Mouse (Mus musculus) forebrain, embryonic 15.5 days (tissue): Measurements from ENCODE around the gene Necap2. TPM values are rescaled to one million over a fixed set of nuclear protein-coding genes. Genes with fewer than 3 reads are reported as not detected.
A peak's percentile ranks its signal among the peaks of the same experiment; 100 is the strongest.

Source experiments
- ATAC-seq: fragments of 200-750 bp; cut with Nextera tagmentation; replicated peaks from 2 replicates; pipeline ENCODE4 v1.8.0; 2017; ENCODE audit warnings: mild to moderate bottlenecking, moderate TSS enrichment, moderate library complexity
- H3K27ac ChIP-seq: fragments of 300-500 bp; sonication (generic); replicated peaks from 2 replicates; pipeline ENCODE4 v1.5.1; 2015; ENCODE audit warnings: mild to moderate bottlenecking, inconsistent platforms
- H3K27me3 ChIP-seq: fragments of 300-500 bp; sonication (generic); 2 replicates; pipeline ENCODE4 v1.6.1; 2015; ENCODE audit warnings: inconsistent platforms
- H3K36me3 ChIP-seq: fragments of 300-500 bp; sonication (generic); 2 replicates; pipeline ENCODE4 v1.6.1; 2015; ENCODE audit warnings: mild to moderate bottlenecking, inconsistent platforms
- H3K4me1 ChIP-seq: fragments of 300-500 bp; sonication (generic); 2 replicates; pipeline ENCODE4 v1.6.1; 2015; ENCODE audit warnings: inconsistent platforms
- H3K4me2 ChIP-seq: fragments of 300-500 bp; sonication (generic); replicated peaks from 2 replicates; pipeline ENCODE4 v1.6.1; 2015; ENCODE audit warnings: mild to moderate bottlenecking, inconsistent platforms
- H3K4me3 ChIP-seq: fragments of 300-500 bp; sonication (generic); 2 replicates; pipeline ENCODE4 v1.5.1; 2015; ENCODE audit warnings: mild to moderate bottlenecking, inconsistent platforms
- H3K9ac ChIP-seq: fragments of 300-500 bp; sonication (generic); replicated peaks from 2 replicates; pipeline ENCODE4 v1.6.1; 2015; ENCODE audit warnings: mild to moderate bottlenecking, inconsistent platforms
- H3K9me3 ChIP-seq: fragments of 300-500 bp; sonication (generic); 2 replicates; pipeline ENCODE4 v1.6.1; 2016; ENCODE audit warnings: inconsistent platforms
- WGBS: fragments of 180-500 bp; shearing (Covaris S2); methylation state at CpG from one replicate; pipeline ENCODE4 v1.1.7; 2015; ENCODE audit warnings: mixed read lengths; 5-methylcytosine and 5-hydroxymethylcytosine counted together
- polyA plus RNA-seq: library from polyadenylated mRNA; unstranded; fragments of >200 nt; fragmentation: Nextera tagmentation; extraction: Ambion mirVana; gene quantifications from 2 replicates; pipeline ENCODE4 v1.2.1, GENCODE M21; 2015

Gene Necap2
- polyA plus RNA-seq, 1 experiment from 2014 or later, result 55.8 TPM

GRCm38 (mm10) chr4:141069731-141070130 is 8.4 kb downstream of the Necap2 start:
- H3K4me3 ChIP-seq, result no peak overlapping the region
- H3K4me1 ChIP-seq, result no peaks in the 10 kb centered on the region
- WGBS, result 54% methylated on average over 4 of the region's 4 CpGs
- no peak for ATAC-seq
- H3K9ac ChIP-seq, result no peak overlapping the region
- H3K36me3 ChIP-seq, result peaks cover 75% of the 10 kb centered on the region
- H3K9me3 ChIP-seq, result no peaks in the 10 kb centered on the region
- no peak overlapping the region for H3K27ac ChIP-seq
- H3K27me3 ChIP-seq, result no peaks in the 10 kb centered on the region
- H3K4me2 ChIP-seq, result no peak overlapping the region

GRCm38 (mm10) chr4:141068655-141069054 is 9.5 kb downstream of the Necap2 start:
- Histone ChIP-seq H3K36me3 (peaks cover 75% of the 10 kb centered on the region), H3K4me3 (no peak overlapping the region), H3K9ac (no peak overlapping the region), H3K4me2 (no peak overlapping the region), H3K27ac (no peak overlapping the region), H3K27me3 (no peaks in the 10 kb centered on the region), H3K4me1 (no peaks in the 10 kb centered on the region), H3K9me3 (no peaks in the 10 kb centered on the region)
- ATAC-seq, result no peak
- 94% methylated on average over 8 of the region's 8 CpGs for WGBS

GRCm38 (mm10) chr4:141067516-141068046 is 10.6 kb downstream of the Necap2 start:
- no peak for ATAC-seq
- no peaks in the 10 kb centered on the region for H3K4me1 ChIP-seq
- H3K9me3 ChIP-seq, result no peaks in the 10 kb centered on the region
- H3K27me3 ChIP-seq, result no peaks in the 10 kb centered on the region
- H3K27ac ChIP-seq, result no peak overlapping the region; the same call in 1 of the 2 replicates
- no peak overlapping the region for H3K4me3 ChIP-seq
- H3K4me2 ChIP-seq, result no peak overlapping the region
- peaks cover 65% of the 10 kb centered on the region for H3K36me3 ChIP-seq
- H3K9ac ChIP-seq, result no peak overlapping the region
- WGBS, result 83% methylated on average over 9 of the region's 9 CpGs

- no peak for ATAC-seq
- Histone ChIP-seq H3K9ac (no peak overlapping the region), H3K4me1 (no peaks in the 10 kb centered on the region), H3K27me3 (no peaks in the 10 kb centered on the region), H3K4me3 (no peak overlapping the region), H3K27ac (no peak overlapping the region; the same call in 1 of the 2 replicates), H3K4me2 (no peak overlapping the region), H3K9me3 (no peaks in the 10 kb centered on the region), H3K36me3 (peaks cover 59% of the 10 kb centered on the region)
- 74% methylated on average over 12 of the region's 12 CpGs for WGBS
These were observed 11.2 kb downstream of the Necap2 start for GRCm38 (mm10) chr4:141066709-141067515.

GRCm38 (mm10) chr4:141065123-141065522 is 13.0 kb downstream of the Necap2 start:
- peaks cover 45% of the 10 kb centered on the region for H3K36me3 ChIP-seq
- H3K27me3 ChIP-seq, result no peaks in the 10 kb centered on the region
- no peak overlapping the region for H3K9ac ChIP-seq
- WGBS, result 3% methylated on average over 8 of the region's 8 CpGs
- H3K4me1 ChIP-seq, result peaks cover 8% of the 10 kb centered on the region
- H3K4me3 ChIP-seq, result no peak overlapping the region
- no peak overlapping the region for H3K27ac ChIP-seq
- H3K9me3 ChIP-seq, result no peaks in the 10 kb centered on the region
- H3K4me2 ChIP-seq, result no peak overlapping the region
- peak; percentile 47 for ATAC-seq

GRCm38 (mm10) chr4:141064104-141064659 is 14.0 kb downstream of the Necap2 start:
- Histone ChIP-seq H3K4me1 (peaks cover 13% of the 10 kb centered on the region), H3K36me3 (peaks cover 36% of the 10 kb centered on the region), H3K27ac (no peak overlapping the region), H3K4me2 (no peak overlapping the region), H3K9me3 (no peaks in the 10 kb centered on the region), H3K4me3 (no peak overlapping the region), H3K9ac (no peak overlapping the region), H3K27me3 (no peaks in the 10 kb centered on the region)
- 77% methylated on average over 4 of the region's 4 CpGs for WGBS
- no peak for ATAC-seq

- H3K4me1 ChIP-seq, result peaks cover 16% of the 10 kb centered on the region
- peak; percentile 93 for ATAC-seq
- under 1% methylated on average over 76 of the region's 77 CpGs for WGBS
- H3K4me2 ChIP-seq, result peak within 1 kb of the TSS; percentile 68
- H3K27me3 ChIP-seq, result no peaks in the 10 kb centered on the region
- H3K27ac ChIP-seq, result peak within 1 kb of the TSS; percentile 95
- 0 out of 2 replicates have a peak, but pooled peaks cover under 1% of the 10 kb centered on the region for H3K36me3 ChIP-seq
- H3K4me3 ChIP-seq, result peak within 1 kb of the TSS; percentile 63
- no peaks in the 10 kb centered on the region for H3K9me3 ChIP-seq
- H3K9ac ChIP-seq, result peak within 1 kb of the TSS; percentile 77
These were observed 17.5 kb downstream of the Necap2 start, which contains the start of gene Crocc for GRCm38 (mm10) chr4:141060426-141061301. Gene Crocc, minus strand, starts transcription at chr4:141060550.

- H3K9ac ChIP-seq, result peak overlapping the region; percentile 77
- 2% methylated on average over 29 of the region's 32 CpGs for WGBS
- H3K9me3 ChIP-seq, result no peaks in the 10 kb centered on the region
- peak overlapping the region; percentile 68 for H3K4me2 ChIP-seq
- H3K27ac ChIP-seq, result peak overlapping the region; percentile 95
- no peaks in the 10 kb centered on the region for H3K36me3 ChIP-seq
- peak overlapping the region; percentile 63 for H3K4me3 ChIP-seq
- ATAC-seq, result peak; percentile 4; the same call in 1 of the 2 replicates
- H3K4me1 ChIP-seq, result peaks cover 16% of the 10 kb centered on the region
- no peaks in the 10 kb centered on the region for H3K27me3 ChIP-seq
These were observed 18.3 kb downstream of the Necap2 start for GRCm38 (mm10) chr4:141059616-141060425.

DNA sequence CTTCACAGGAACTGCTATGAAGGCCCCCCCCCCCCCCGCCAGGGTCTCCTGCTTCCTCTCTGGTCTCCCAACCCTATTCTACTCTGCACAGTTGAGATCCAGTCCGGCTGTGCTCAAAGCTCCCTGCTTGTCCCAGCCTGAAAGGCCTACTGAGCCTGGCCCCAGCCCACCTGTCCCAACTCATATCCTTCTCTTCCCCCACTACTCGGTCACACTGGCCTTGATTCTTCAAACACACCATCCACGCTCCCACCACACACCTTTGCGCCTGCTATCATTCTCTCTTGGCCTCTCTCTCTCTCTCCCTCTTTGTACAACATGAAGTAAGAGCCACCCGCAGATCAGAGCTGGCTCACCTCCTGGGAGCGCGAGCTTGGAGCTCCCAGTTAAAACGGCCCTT is 19.3 kb downstream of the Necap2 start:
- Histone ChIP-seq H3K4me2 (no peak overlapping the region), H3K9ac (no peak overlapping the region), H3K4me3 (no peak overlapping the region), H3K9me3 (no peaks in the 10 kb centered on the region), H3K27ac (no peak overlapping the region), H3K36me3 (no peaks in the 10 kb centered on the region), H3K27me3 (no peaks in the 10 kb centered on the region), H3K4me1 (peaks cover 21% of the 10 kb centered on the region)
- 74% methylated on average over 9 of the region's 9 CpGs for WGBS
- ATAC-seq, result no peak

DNA sequence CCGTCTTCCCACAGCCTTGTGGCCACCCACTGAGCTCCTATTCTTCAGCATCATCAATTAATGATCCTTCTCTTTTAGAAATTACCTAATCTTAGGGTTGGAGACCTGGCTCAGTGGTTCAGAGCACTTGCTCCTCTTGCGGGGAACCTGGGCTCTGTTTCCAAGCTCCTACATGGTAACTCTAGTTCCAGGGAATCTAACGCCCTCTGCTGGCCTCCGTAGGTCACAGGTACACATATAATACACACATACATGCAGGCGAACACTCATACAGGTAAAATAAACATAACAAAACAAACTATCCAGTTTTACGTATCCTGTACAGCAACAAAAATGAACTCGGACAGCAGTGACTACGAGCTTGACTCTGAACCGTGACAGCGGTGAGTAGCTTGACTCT is 21.2 kb downstream of the Necap2 start:
- H3K27ac ChIP-seq, result no peak overlapping the region
- no peak overlapping the region for H3K4me3 ChIP-seq
- no peak overlapping the region for H3K9ac ChIP-seq
- WGBS, result 94% methylated on average over 10 of the region's 10 CpGs
- H3K4me2 ChIP-seq, result no peak overlapping the region
- H3K36me3 ChIP-seq, result no peaks in the 10 kb centered on the region
- no peak for ATAC-seq
- H3K4me1 ChIP-seq, result peaks cover 39% of the 10 kb centered on the region
- H3K27me3 ChIP-seq, result no peaks in the 10 kb centered on the region
- no peaks in the 10 kb centered on the region for H3K9me3 ChIP-seq

DNA sequence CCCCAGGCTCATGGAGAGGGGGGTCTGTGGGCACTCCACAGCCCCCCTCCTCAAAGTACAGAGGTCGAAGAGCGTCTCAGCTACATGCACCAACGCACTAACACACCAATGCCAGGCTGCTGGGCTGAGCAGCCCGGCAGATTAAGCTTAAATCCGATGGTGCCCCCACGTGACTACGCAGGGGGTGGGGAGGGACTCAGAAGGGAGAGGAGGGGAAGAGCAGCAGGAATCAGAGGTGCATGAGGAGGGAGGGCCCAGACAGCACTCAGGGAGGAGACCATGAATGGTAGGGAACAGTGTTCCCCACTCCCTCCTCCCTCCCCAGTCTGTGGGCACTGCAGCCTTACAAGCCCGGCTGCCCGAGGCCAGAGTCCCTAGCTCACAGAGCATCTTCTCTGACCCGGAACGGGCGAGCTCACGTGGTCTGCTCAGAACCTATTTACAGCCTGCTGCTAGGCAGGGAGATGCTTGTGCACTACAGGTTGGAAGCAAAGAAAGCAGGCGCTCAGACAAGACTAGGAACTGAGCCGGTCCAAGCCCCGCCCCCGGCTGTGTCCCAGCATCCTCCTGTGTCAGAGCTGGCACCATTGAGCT is 24.5 kb downstream of the Necap2 start:
- Histone ChIP-seq H3K4me2 (peak overlapping the region; percentile 54), H3K9ac (peak overlapping the region; percentile 50), H3K27ac (peak overlapping the region; percentile 96), H3K4me3 (peak overlapping the region; percentile 34), H3K27me3 (no peaks in the 10 kb centered on the region), H3K4me1 (peaks cover 50% of the 10 kb centered on the region), H3K36me3 (no peaks in the 10 kb centered on the region), H3K9me3 (no peaks in the 10 kb centered on the region)
- WGBS, result 2% methylated on average over 17 of the region's 17 CpGs
- ATAC-seq, result peak; percentile 49
